Mouse (Mus musculus) heart, embryonic 10.5 days (tissue): ENCODE measurements at regions not wholly inside any gene's neighbourhood (a gene's known extent, or its start where the extent isn't known, plus 50 kb on each side); places are given as distances from the start of the nearest gene placed in this dataset.

Experiments used
- DNase-seq: peaks from one replicate; pipeline ENCODE4 v3.0.0-alpha.2; 2017; ENCODE audit warnings: low spot score
- H3K27ac ChIP-seq: fragments of 300-500 bp; sonication (generic); 2 replicates; pipeline ENCODE4 v1.5.1; 2016; ENCODE audit warnings: mild to moderate bottlenecking
- H3K27me3 ChIP-seq: fragments of 300-500 bp; sonication (generic); 2 replicates; pipeline ENCODE4 v1.6.1; 2016; ENCODE audit warnings: mild to moderate bottlenecking; ENCODE audit not compliant: poor library complexity, insufficient read depth, severe bottlenecking
- H3K36me3 ChIP-seq: fragments of 300-500 bp; sonication (generic); 2 replicates; pipeline ENCODE4 v1.6.1; 2016; ENCODE audit warnings: mild to moderate bottlenecking, moderate library complexity
- H3K4me1 ChIP-seq: fragments of 300-500 bp; sonication (generic); 2 replicates; pipeline ENCODE4 v1.6.1; 2016; ENCODE audit warnings: mild to moderate bottlenecking
- H3K4me3 ChIP-seq: fragments of 300-500 bp; sonication (generic); 2 replicates; pipeline ENCODE4 v1.5.1; 2016; ENCODE audit warnings: mild to moderate bottlenecking, moderate library complexity
- H3K9me3 ChIP-seq: fragments of 300-500 bp; sonication (generic); 2 replicates; pipeline ENCODE4 v1.6.1; 2016; ENCODE audit warnings: mild to moderate bottlenecking, moderate library complexity
- WGBS: fragments of 180-500 bp; shearing (Covaris S2); methylation state at CpG from one replicate; pipeline ENCODE4 v1.1.7; 2016; 5-methylcytosine and 5-hydroxymethylcytosine counted together

GRCm38 (mm10) chr19:21107741-21108140 is 153.7 kb upstream of the Tmc1 start:
- H3K27ac ChIP-seq = no peak overlapping the region
- H3K4me1 ChIP-seq = peaks cover 10% of the 10 kb centered on the region; the same call in 1 of the 2 replicates
- no peaks in the 10 kb centered on the region for H3K36me3 ChIP-seq
- no peak for DNase-seq
- WGBS = 49% methylated on average over 3 of the region's 3 CpGs
- H3K9me3 ChIP-seq = no peaks in the 10 kb centered on the region
- no peak overlapping the region for H3K4me3 ChIP-seq
- H3K27me3 ChIP-seq = no peaks in the 10 kb centered on the region

- Histone ChIP-seq H3K9me3 (no peaks in the 10 kb centered on the region), H3K4me1 (peaks cover 10% of the 10 kb centered on the region; the same call in 1 of the 2 replicates), H3K4me3 (no peak overlapping the region), H3K36me3 (no peaks in the 10 kb centered on the region), H3K27me3 (no peaks in the 10 kb centered on the region), H3K27ac (no peak overlapping the region)
- no peak for DNase-seq
- WGBS = 86% methylated on average over 4 of the region's 4 CpGs
Observed at GRCm38 (mm10) chr19:21107275-21107674, 153.3 kb upstream of the Tmc1 start.

GRCm38 (mm10) chr19:21106766-21107165 is 152.8 kb upstream of the Tmc1 start:
- Histone ChIP-seq H3K4me3 (no peak overlapping the region), H3K27me3 (no peaks in the 10 kb centered on the region), H3K27ac (no peak overlapping the region), H3K9me3 (no peaks in the 10 kb centered on the region), H3K4me1 (peaks cover 10% of the 10 kb centered on the region; the same call in 1 of the 2 replicates), H3K36me3 (no peaks in the 10 kb centered on the region)
- WGBS = 81% methylated on average over 10 of the region's 10 CpGs
- DNase-seq = no peak

GRCm38 (mm10) chr19:21106241-21106669 is 152.3 kb upstream of the Tmc1 start:
- DNase-seq = no peak
- 58% methylated on average over 6 of the region's 6 CpGs for WGBS

GRCm38 (mm10) chr19:21105004-21105403 is 151.0 kb upstream of the Tmc1 start:
- no peaks in the 10 kb centered on the region for H3K27me3 ChIP-seq
- no peak overlapping the region for H3K27ac ChIP-seq
- no peak overlapping the region for H3K4me3 ChIP-seq
- DNase-seq = no peak
- no peaks in the 10 kb centered on the region for H3K9me3 ChIP-seq
- H3K36me3 ChIP-seq = no peaks in the 10 kb centered on the region
- 84% methylated on average over 6 of the region's 6 CpGs for whole genome bisulfite sequencing
- H3K4me1 ChIP-seq = peaks cover 10% of the 10 kb centered on the region; the same call in 1 of the 2 replicates

More at GRCm38 (mm10) chr19:21106241-21106669, 152.3 kb upstream of the Tmc1 start:
- Histone ChIP-seq H3K27ac (no peak overlapping the region), H3K36me3 (no peaks in the 10 kb centered on the region), H3K4me1 (peaks cover 10% of the 10 kb centered on the region; the same call in 1 of the 2 replicates), H3K27me3 (no peaks in the 10 kb centered on the region), H3K9me3 (no peaks in the 10 kb centered on the region), H3K4me3 (no peak overlapping the region)

GRCm38 (mm10) chr19:21104462-21104936 is 150.5 kb upstream of the Tmc1 start:
- Histone ChIP-seq H3K27ac (no peak overlapping the region), H3K36me3 (no peaks in the 10 kb centered on the region), H3K4me1 (peaks cover 10% of the 10 kb centered on the region; the same call in 1 of the 2 replicates), H3K9me3 (no peaks in the 10 kb centered on the region), H3K4me3 (no peak overlapping the region), H3K27me3 (no peaks in the 10 kb centered on the region)
- 69% methylated on average over 8 of the region's 8 CpGs for WGBS
- DNase-seq = no peak

- Histone ChIP-seq H3K27ac (no peak overlapping the region), H3K27me3 (no peaks in the 10 kb centered on the region), H3K4me1 (no peaks in the 10 kb centered on the region), H3K4me3 (no peak overlapping the region), H3K9me3 (no peaks in the 10 kb centered on the region), H3K36me3 (no peaks in the 10 kb centered on the region)
- no peak for DNase-seq
- 78% methylated on average over 7 of the region's 7 CpGs for WGBS
Observed at GRCm38 (mm10) chr19:21077771-21078548, 124.0 kb upstream of the Tmc1 start.

GRCm38 (mm10) chr19:21068381-21068780 is 114.4 kb upstream of the Tmc1 start:
- Histone ChIP-seq H3K9me3 (peaks cover 5% of the 10 kb centered on the region; the same call in 1 of the 2 replicates), H3K27ac (no peak overlapping the region)
- 91% methylated on average over 7 of the region's 7 CpGs for WGBS

GRCm38 (mm10) chr19:21066432-21067113 is 112.6 kb upstream of the Tmc1 start:
- no peak for DNase-seq
- Histone ChIP-seq H3K27ac (no peak overlapping the region), H3K4me1 (no peaks in the 10 kb centered on the region), H3K36me3 (no peaks in the 10 kb centered on the region), H3K27me3 (no peaks in the 10 kb centered on the region), H3K4me3 (no peak overlapping the region), H3K9me3 (peaks cover 5% of the 10 kb centered on the region; the same call in 1 of the 2 replicates)
- 85% methylated on average over 14 of the region's 14 CpGs for WGBS

More at GRCm38 (mm10) chr19:21068381-21068780, 114.4 kb upstream of the Tmc1 start:
- Histone ChIP-seq H3K27me3 (no peaks in the 10 kb centered on the region), H3K4me3 (no peak overlapping the region), H3K4me1 (no peaks in the 10 kb centered on the region), H3K36me3 (no peaks in the 10 kb centered on the region)
- no peak for DNase-seq

- Histone ChIP-seq H3K4me1 (no peaks in the 10 kb centered on the region), H3K9me3 (no peaks in the 10 kb centered on the region), H3K4me3 (no peak overlapping the region), H3K27me3 (no peaks in the 10 kb centered on the region), H3K27ac (no peak overlapping the region), H3K36me3 (no peaks in the 10 kb centered on the region)
- DNase-seq = no peak
- WGBS = 82% methylated on average over 3 of the region's 3 CpGs
Observed at GRCm38 (mm10) chr19:21064902-21065301, 110.9 kb upstream of the Tmc1 start.

GRCm38 (mm10) chr19:21053597-21054544 is 99.9 kb upstream of the Tmc1 start:
- H3K27me3 ChIP-seq = no peaks in the 10 kb centered on the region
- peaks cover 3% of the 10 kb centered on the region; the same call in 1 of the 2 replicates for H3K4me1 ChIP-seq
- DNase-seq = no peak
- WGBS = 82% methylated on average over 11 of the region's 11 CpGs
- H3K9me3 ChIP-seq = no peaks in the 10 kb centered on the region
- H3K4me3 ChIP-seq = no peak overlapping the region
- no peak overlapping the region for H3K27ac ChIP-seq
- H3K36me3 ChIP-seq = no peaks in the 10 kb centered on the region

- 81% methylated on average over 3 of the region's 3 CpGs for WGBS
- no peaks in the 10 kb centered on the region for H3K9me3 ChIP-seq
- H3K36me3 ChIP-seq = no peaks in the 10 kb centered on the region
- no peak overlapping the region for H3K27ac ChIP-seq
- no peaks in the 10 kb centered on the region for H3K27me3 ChIP-seq
- H3K4me3 ChIP-seq = no peak overlapping the region
- no peak for DNase-seq
- H3K4me1 ChIP-seq = peaks cover 3% of the 10 kb centered on the region; the same call in 1 of the 2 replicates
Observed at GRCm38 (mm10) chr19:21052771-21053170, 98.8 kb upstream of the Tmc1 start.
